ENCODE assay signal across 8 mouse cellular contexts in genomic region chr5:74194027-74194840, GRCm38 (mm10). TPM values are rescaled to one million over a fixed set of nuclear protein-coding genes. Genes with fewer than 3 reads are reported as not detected.
A peak's percentile ranks its signal among the peaks of the same experiment; 100 is the strongest.
DNase-seq lines count a peak whose midpoint lies in the region; ATAC-seq and TF ChIP-seq lines count a peak whose summit lies in the region.

No protein-coding gene starts in this region.

- H3K9ac ChIP-seq in lung, postnatal 0 days (replicated peaks; ENCODE audit: low read depth), result 0 out of 2 replicates have a peak overlapping the region, but pooled peaks have one; percentile 90
- H3K9ac ChIP-seq in intestine, embryonic 14.5 days (ENCODE audit: low read length), result peak overlapping the region; percentile 91
- H3K9ac ChIP-seq in neural tube, embryonic 11.5 days (ENCODE audit: low read length), result peak overlapping the region; percentile 87

- no peak for TF ChIP-seq CTCF in lung, postnatal 0 days (IDR thresholded peaks at IDR 0.05)

- no peak for TF ChIP-seq EP300 in lung, postnatal 0 days (IDR thresholded peaks at IDR 0.05)

- DNase-seq in adrenal gland, adult 2 months, result peak; percentile 4
- DNase-seq in adrenal gland, postnatal 25 days, result no peak
- no peak for DNase-seq in lung, postnatal 0 days (ENCODE audit: low spot score)
- no peak for DNase-seq in lung, postnatal 10 days
- no peak for DNase-seq in intestine, embryonic 14.5 days (ENCODE audit: low spot score)
- DNase-seq in neural tube, embryonic 11.5 days (ENCODE audit: low spot score), result no peak
- DNase-seq in layer of hippocampus, postnatal 14 days (ENCODE audit: low spot score in 2 of 2), result no peak
- no peak for DNase-seq in left cerebral cortex, adult 9 months (ENCODE audit: low spot score in 2 of 2)

- peak overlapping the region; percentile 98 for H3K4me3 ChIP-seq in lung, postnatal 0 days (ENCODE audit: low read depth, low read length)
- peak overlapping the region; percentile 79 for H3K4me3 ChIP-seq in intestine, embryonic 14.5 days (ENCODE audit: low read depth, low read length)
- peak overlapping the region; percentile 90 for H3K4me3 ChIP-seq in neural tube, embryonic 11.5 days (ENCODE audit: low read depth, low read length)

- H3K9me3 ChIP-seq in lung, postnatal 0 days (ENCODE audit: low read length), result no peaks in the 10 kb centered on the region
- H3K9me3 ChIP-seq in intestine, embryonic 14.5 days (ENCODE audit: control insufficient read depth, low read length), result no peaks in the 10 kb centered on the region
- H3K9me3 ChIP-seq in neural tube, embryonic 11.5 days (ENCODE audit: control insufficient read depth, low read length), result no peaks in the 10 kb centered on the region

- no peaks in the 10 kb centered on the region for H3K36me3 ChIP-seq in lung, postnatal 0 days (ENCODE audit: insufficient read depth, low read length)
- peaks cover 24% of the 10 kb centered on the region for H3K36me3 ChIP-seq in intestine, embryonic 14.5 days (ENCODE audit: control insufficient read depth, insufficient read depth, low read length)
- peaks cover 9% of the 10 kb centered on the region; the same call in 1 of the 2 replicates for H3K36me3 ChIP-seq in neural tube, embryonic 11.5 days (ENCODE audit: control insufficient read depth, insufficient read depth, low read length)

- H3K27ac ChIP-seq in lung, postnatal 0 days (ENCODE audit: low read length), result no peak overlapping the region
- H3K27ac ChIP-seq in intestine, embryonic 14.5 days (ENCODE audit: low read depth), result peak overlapping the region; percentile 38
- H3K27ac ChIP-seq in neural tube, embryonic 11.5 days (ENCODE audit: low read depth, low read length), result no peak overlapping the region

- H3K4me1 ChIP-seq in lung, postnatal 0 days (ENCODE audit: insufficient read depth, low read depth, low read length), result peaks cover 10% of the 10 kb centered on the region; the same call in 1 of the 2 replicates
- peaks cover 40% of the 10 kb centered on the region for H3K4me1 ChIP-seq in intestine, embryonic 14.5 days (replicated peaks; ENCODE audit: control insufficient read depth, insufficient read depth, low read length)
- H3K4me1 ChIP-seq in neural tube, embryonic 11.5 days (ENCODE audit: control insufficient read depth, insufficient read depth, low read length), result peaks cover 25% of the 10 kb centered on the region

- 34% methylated on average over 16 of the region's 16 CpGs for WGBS in lung, postnatal 0 days
- 30% methylated on average over 16 of the region's 16 CpGs for WGBS in intestine, embryonic 14.5 days
- WGBS in neural tube, embryonic 11.5 days, result 18% methylated on average over 16 of the region's 16 CpGs

- ATAC-seq in lung, postnatal 0 days, result no peak; the same call in 1 of the 2 replicates
- ATAC-seq in intestine, embryonic 14.5 days (replicated peaks; ENCODE audit: low FRiP score, low TSS enrichment, low read depth), result no peak; the same call in 1 of the 2 replicates
- no peak for ATAC-seq in neural tube, embryonic 11.5 days (ENCODE audit: insufficient read depth, low FRiP score, low TSS enrichment)

- H3K27me3 ChIP-seq in lung, postnatal 0 days (replicated peaks; ENCODE audit: insufficient read depth, low read length), result no peaks in the 10 kb centered on the region
- no peaks in the 10 kb centered on the region for H3K27me3 ChIP-seq in intestine, embryonic 14.5 days (replicated peaks; ENCODE audit: control insufficient read depth, insufficient read depth, low read length)
- H3K27me3 ChIP-seq in neural tube, embryonic 11.5 days (ENCODE audit: control insufficient read depth, insufficient read depth, low read length), result no peaks in the 10 kb centered on the region

- peak overlapping the region; percentile 95 for H3K4me2 ChIP-seq in lung, postnatal 0 days (replicated peaks; ENCODE audit: low read depth, low read length)
- H3K4me2 ChIP-seq in intestine, embryonic 14.5 days (ENCODE audit: low read length), result peak overlapping the region; percentile 98
- H3K4me2 ChIP-seq in neural tube, embryonic 11.5 days (ENCODE audit: low read depth), result peak overlapping the region; percentile 87

RNA-seq across cellular contexts. Expression of gene Rasl11b, which starts 0.9 kb away (rescaled TPM):
- total RNA-seq in adrenal gland, adult 2 months (2021), result 10 to 100 TPM; 16.8 to 24.3 TPM
- polyA plus RNA-seq in adrenal gland, adult 2 months (2012; rRNA removed), result 37.4 and 41.9 TPM in 2 replicates
- total RNA-seq in adrenal gland, postnatal 25 days (2021), result 14.7 and 20.1 TPM in 2 replicates
- 80.4 and 86.7 TPM in 2 replicates for polyA plus RNA-seq in lung, postnatal 0 days (2015; fragmentation: Nextera tagmentation; extraction: Ambion mirVana)
- polyA plus RNA-seq in intestine, embryonic 14.5 days (2014; fragmentation: Nextera tagmentation; extraction: Ambion mirVana), result 39.6 and 43.8 TPM in 2 replicates
- polyA plus RNA-seq in neural tube, embryonic 11.5 days (2014; fragmentation: Nextera tagmentation; extraction: Ambion mirVana), result 38.7 and 41.3 TPM in 2 replicates
- 10 to 100 TPM; 62.7 to 66.1 TPM for total RNA-seq in layer of hippocampus, postnatal 14 days (2021)
